In genomic region chr2:170618862-170619492, GRCm38 (mm10) we compare ENCODE assay signal across 25 mouse cellular contexts. TPM values are rescaled to one million over a fixed set of nuclear protein-coding genes. Genes with fewer than 3 reads are reported as not detected.
DNase-seq lines count a peak whose midpoint lies in the region; ATAC-seq and TF ChIP-seq lines count a peak whose summit lies in the region.
"Had no signal": no experiment of that assay in that cellular context is flagged by ENCODE, and none has a peak within 500 bp of the region (broad histone marks: within the 10 kb centered on the region; RNA-seq: fewer than 3 reads in every experiment).

No protein-coding gene starts in this region.

- 58% methylated on average over 12 of the region's 12 CpGs for WGBS in hindbrain, embryonic 13.5 days
- 78% methylated on average over 12 of the region's 12 CpGs for WGBS in hindbrain, embryonic 11.5 days
- 54% methylated on average over 12 of the region's 12 CpGs for WGBS in neural tube, embryonic 11.5 days
- 37% methylated on average over 12 of the region's 12 CpGs for WGBS in hindbrain, postnatal 0 days
- 26% methylated on average over 12 of the region's 12 CpGs for WGBS in neural tube, embryonic 15.5 days
- 78% methylated on average over 12 of the region's 12 CpGs for WGBS in lung, postnatal 0 days

- H3K9ac ChIP-seq in hindbrain, embryonic 13.5 days: no peak overlapping the region
- no peak overlapping the region for H3K9ac ChIP-seq in hindbrain, embryonic 11.5 days (ENCODE audit: low read depth, low read length)
- H3K9ac ChIP-seq in neural tube, embryonic 11.5 days (ENCODE audit: low read length): no peak overlapping the region; the same call in 1 of the 2 replicates
- H3K9ac ChIP-seq in hindbrain, postnatal 0 days (replicated peaks; ENCODE audit: low read length): no peak overlapping the region
- no peak overlapping the region for H3K9ac ChIP-seq in neural tube, embryonic 15.5 days (replicated peaks)
- H3K9ac ChIP-seq in lung, postnatal 0 days (replicated peaks; ENCODE audit: low read depth): no peak overlapping the region
- H3K9ac ChIP-seq: intestine, embryonic 15.5 days had no signal

- H3K9me3 ChIP-seq in hindbrain, embryonic 13.5 days: no peaks in the 10 kb centered on the region
- no peaks in the 10 kb centered on the region for H3K9me3 ChIP-seq in hindbrain, embryonic 11.5 days (ENCODE audit: control insufficient read depth, low read length)
- no peaks in the 10 kb centered on the region for H3K9me3 ChIP-seq in neural tube, embryonic 11.5 days (ENCODE audit: control insufficient read depth, low read length)
- H3K9me3 ChIP-seq in hindbrain, postnatal 0 days (ENCODE audit: low read length): no peaks in the 10 kb centered on the region
- no peaks in the 10 kb centered on the region for H3K9me3 ChIP-seq in neural tube, embryonic 15.5 days (replicated peaks)
- no peaks in the 10 kb centered on the region for H3K9me3 ChIP-seq in lung, postnatal 0 days (ENCODE audit: low read length)
- H3K9me3 ChIP-seq: intestine, embryonic 15.5 days had no signal

- H3K4me2 ChIP-seq in hindbrain, embryonic 13.5 days: no peak overlapping the region
- no peak overlapping the region for H3K4me2 ChIP-seq in hindbrain, embryonic 11.5 days (replicated peaks; ENCODE audit: low read depth, low read length)
- no peak overlapping the region for H3K4me2 ChIP-seq in neural tube, embryonic 11.5 days (ENCODE audit: low read depth)
- no peak overlapping the region for H3K4me2 ChIP-seq in hindbrain, postnatal 0 days (ENCODE audit: low read depth, low read length)
- peak overlapping the region; percentile 35 for H3K4me2 ChIP-seq in neural tube, embryonic 15.5 days
- no peak overlapping the region for H3K4me2 ChIP-seq in lung, postnatal 0 days (replicated peaks; ENCODE audit: low read depth, low read length)
- H3K4me2 ChIP-seq: heart, embryonic 11.5 days; intestine, embryonic 15.5 days had no signal

- ATAC-seq in hindbrain, embryonic 13.5 days (ENCODE audit: low FRiP score): no peak
- no peak for ATAC-seq in hindbrain, embryonic 11.5 days (ENCODE audit: low FRiP score)
- peak; percentile 35; the same call in 1 of the 2 replicates for ATAC-seq in neural tube, embryonic 11.5 days (ENCODE audit: insufficient read depth, low FRiP score, low TSS enrichment)
- no peak for ATAC-seq in hindbrain, postnatal 0 days
- peak; percentile 68; the same call in 1 of the 2 replicates for ATAC-seq in neural tube, embryonic 15.5 days (ENCODE audit: low FRiP score)
- no peak for ATAC-seq in lung, postnatal 0 days
- ATAC-seq: intestine, embryonic 15.5 days had no signal

- no peak for DNase-seq in hindbrain, embryonic 11.5 days (ENCODE audit: low spot score)
- DNase-seq in neural tube, embryonic 11.5 days (ENCODE audit: low spot score): peak; percentile 20
- no peak for DNase-seq in neural tube, embryonic 10.5 days (ENCODE audit: extremely low spot score, low spot score)
- peak; percentile 44 for DNase-seq in hindbrain, postnatal 0 days (ENCODE audit: low spot score)
- DNase-seq in lung, postnatal 0 days (ENCODE audit: low spot score): no peak
- DNase-seq in adrenal gland, adult 2 months: no peak
- DNase-seq: cerebellum, adult 9-11 months; heart, postnatal 14 days; liver; lung, adult 18-20 months; lung, postnatal 36 days; spleen, adult 18-20 months; thymus, adult 2 months had no signal

- no peak for TF ChIP-seq EP300 in lung, postnatal 0 days (IDR thresholded peaks at IDR 0.05)

- no peaks in the 10 kb centered on the region for H3K36me3 ChIP-seq in hindbrain, embryonic 13.5 days
- H3K36me3 ChIP-seq in hindbrain, embryonic 11.5 days (ENCODE audit: control insufficient read depth, insufficient read depth, low read length): no peaks in the 10 kb centered on the region
- H3K36me3 ChIP-seq in neural tube, embryonic 11.5 days (ENCODE audit: control insufficient read depth, insufficient read depth, low read length): no peaks in the 10 kb centered on the region
- H3K36me3 ChIP-seq in hindbrain, postnatal 0 days (ENCODE audit: insufficient read depth, low read length): no peaks in the 10 kb centered on the region
- no peaks in the 10 kb centered on the region for H3K36me3 ChIP-seq in neural tube, embryonic 15.5 days
- no peaks in the 10 kb centered on the region for H3K36me3 ChIP-seq in lung, postnatal 0 days (ENCODE audit: insufficient read depth, low read length)
- H3K36me3 ChIP-seq: intestine, embryonic 15.5 days had no signal

- H3K4me3 ChIP-seq in hindbrain, embryonic 13.5 days: no peak overlapping the region
- H3K4me3 ChIP-seq in hindbrain, embryonic 11.5 days (ENCODE audit: low read depth, low read length): no peak overlapping the region
- H3K4me3 ChIP-seq in neural tube, embryonic 11.5 days (ENCODE audit: low read depth, low read length): no peak overlapping the region
- H3K4me3 ChIP-seq in hindbrain, postnatal 0 days (ENCODE audit: low read length): no peak overlapping the region
- no peak overlapping the region for H3K4me3 ChIP-seq in neural tube, embryonic 15.5 days (replicated peaks)
- no peak overlapping the region for H3K4me3 ChIP-seq in lung, postnatal 0 days (ENCODE audit: low read depth, low read length)
- H3K4me3 ChIP-seq: intestine, embryonic 15.5 days had no signal

- no peaks in the 10 kb centered on the region for H3K27me3 ChIP-seq in hindbrain, embryonic 13.5 days
- no peaks in the 10 kb centered on the region for H3K27me3 ChIP-seq in hindbrain, embryonic 11.5 days (ENCODE audit: control insufficient read depth, insufficient read depth, low read length)
- no peaks in the 10 kb centered on the region for H3K27me3 ChIP-seq in neural tube, embryonic 11.5 days (ENCODE audit: control insufficient read depth, insufficient read depth, low read length)
- H3K27me3 ChIP-seq in hindbrain, postnatal 0 days (ENCODE audit: insufficient read depth, low read length): no peaks in the 10 kb centered on the region
- no peaks in the 10 kb centered on the region for H3K27me3 ChIP-seq in neural tube, embryonic 15.5 days (replicated peaks)
- no peaks in the 10 kb centered on the region for H3K27me3 ChIP-seq in lung, postnatal 0 days (replicated peaks; ENCODE audit: insufficient read depth, low read length)
- H3K27me3 ChIP-seq: intestine, embryonic 15.5 days had no signal

- peaks cover 11% of the 10 kb centered on the region for H3K4me1 ChIP-seq in hindbrain, embryonic 13.5 days (replicated peaks)
- no peaks in the 10 kb centered on the region for H3K4me1 ChIP-seq in hindbrain, embryonic 11.5 days (replicated peaks; ENCODE audit: control insufficient read depth, insufficient read depth, low read length)
- no peaks in the 10 kb centered on the region for H3K4me1 ChIP-seq in neural tube, embryonic 11.5 days (ENCODE audit: control insufficient read depth, insufficient read depth, low read length)
- no peaks in the 10 kb centered on the region for H3K4me1 ChIP-seq in hindbrain, postnatal 0 days (ENCODE audit: insufficient read depth, low read length)
- H3K4me1 ChIP-seq in neural tube, embryonic 15.5 days: peaks cover 6% of the 10 kb centered on the region
- no peaks in the 10 kb centered on the region for H3K4me1 ChIP-seq in lung, postnatal 0 days (ENCODE audit: insufficient read depth, low read depth, low read length)
- H3K4me1 ChIP-seq: intestine, embryonic 15.5 days had no signal

- H3K27ac ChIP-seq in hindbrain, embryonic 13.5 days: peak overlapping the region; percentile 41; the same call in 1 of the 2 replicates
- no peak overlapping the region for H3K27ac ChIP-seq in hindbrain, embryonic 11.5 days (ENCODE audit: low read depth, low read length)
- H3K27ac ChIP-seq in neural tube, embryonic 11.5 days (ENCODE audit: low read depth, low read length): no peak overlapping the region
- no peak overlapping the region for H3K27ac ChIP-seq in hindbrain, postnatal 0 days
- 0 out of 2 replicates have a peak overlapping the region, but pooled peaks have one; percentile 28 for H3K27ac ChIP-seq in neural tube, embryonic 15.5 days (replicated peaks)
- no peak overlapping the region for H3K27ac ChIP-seq in lung, postnatal 0 days (ENCODE audit: low read length)
- H3K27ac ChIP-seq: intestine, embryonic 15.5 days had no signal

- no peak for TF ChIP-seq CTCF in hindbrain, postnatal 0 days (IDR thresholded peaks at IDR 0.05; ENCODE audit: low read depth)
- TF ChIP-seq CTCF in lung, postnatal 0 days (IDR thresholded peaks at IDR 0.05): no peak

RNA-seq across cellular contexts. Expression of gene 4930470P17Rik, which starts 17.2 kb away (rescaled TPM):
- not detected in 2 replicates for polyA plus RNA-seq in hindbrain, embryonic 13.5 days (2015; fragmentation: Nextera tagmentation; extraction: Ambion mirVana)
- not detected in 2 replicates for polyA plus RNA-seq in hindbrain, embryonic 11.5 days (2014; fragmentation: Nextera tagmentation; extraction: Ambion mirVana)
- not detected in 2 replicates for polyA plus RNA-seq in neural tube, embryonic 11.5 days (2014; fragmentation: Nextera tagmentation; extraction: Ambion mirVana)
- not detected in 2 replicates for total RNA-seq in hindbrain, postnatal 0 days (2014; rRNA removed)
- 0.21 and 0.26 TPM in 2 replicates for polyA plus RNA-seq in hindbrain, postnatal 0 days (2015; fragmentation: Nextera tagmentation; extraction: Ambion mirVana)
- polyA plus RNA-seq in neural tube, embryonic 15.5 days (2015; fragmentation: Nextera tagmentation; extraction: Ambion mirVana): 0.36 TPM in 1 of 2 replicates, not detected in the other
- not detected in 2 replicates for polyA plus RNA-seq in lung, postnatal 0 days (2015; fragmentation: Nextera tagmentation; extraction: Ambion mirVana)
- not detected for total RNA-seq in adrenal gland, adult 2 months (2021)
- not detected in 2 replicates for polyA plus RNA-seq in adrenal gland, adult 2 months (2012; rRNA removed)
- total RNA-seq: adrenal gland, postnatal 4 days; ES-E14; gastrocnemius, postnatal 4 days; heart, postnatal 14 days; layer of hippocampus, adult 18-20 months had no signal
- polyA plus RNA-seq: embryonic facial prominence, embryonic 14.5 days; heart, embryonic 11.5 days; intestine, embryonic 15.5 days; kidney, embryonic 14.5 days; stomach, embryonic 14.5 days; thymus, adult 2 months; urinary bladder, adult 2 months had no signal

Comparison
In these comparisons a context has a peak if more than half of its experiments do, and no peak if none do; other contexts are left out.
1. H3K27ac ChIP-seq: peak in hindbrain, embryonic 13.5 days (single experiment) and neural tube, embryonic 15.5 days (single experiment); none in hindbrain, embryonic 11.5 days (single experiment), neural tube, embryonic 11.5 days (single experiment), hindbrain, postnatal 0 days (single experiment) and lung, postnatal 0 days (single experiment).
2. DNase-seq: peak in neural tube, embryonic 11.5 days (single experiment) and hindbrain, postnatal 0 days (single experiment); none in hindbrain, embryonic 11.5 days (single experiment), neural tube, embryonic 10.5 days (single experiment), lung, postnatal 0 days (single experiment) and adrenal gland, adult 2 months (single experiment).
3. ATAC-seq: peak in neural tube, embryonic 11.5 days (single experiment) and neural tube, embryonic 15.5 days (single experiment); none in hindbrain, embryonic 13.5 days (single experiment), hindbrain, embryonic 11.5 days (single experiment), hindbrain, postnatal 0 days (single experiment) and lung, postnatal 0 days (single experiment).